Mouse (Mus musculus) frontal cortex, adult (tissue): ENCODE data around the gene Pxylp1.

Experiments used
- ATAC-seq: cut with Nextera tagmentation; 2 replicates; pipeline ENCODE4 v1.9.2; 2017; ENCODE audit warnings: mild to moderate bottlenecking, moderate library complexity, mixed read lengths; ENCODE audit not compliant: low TSS enrichment

Pxylp1 gene

DNA sequence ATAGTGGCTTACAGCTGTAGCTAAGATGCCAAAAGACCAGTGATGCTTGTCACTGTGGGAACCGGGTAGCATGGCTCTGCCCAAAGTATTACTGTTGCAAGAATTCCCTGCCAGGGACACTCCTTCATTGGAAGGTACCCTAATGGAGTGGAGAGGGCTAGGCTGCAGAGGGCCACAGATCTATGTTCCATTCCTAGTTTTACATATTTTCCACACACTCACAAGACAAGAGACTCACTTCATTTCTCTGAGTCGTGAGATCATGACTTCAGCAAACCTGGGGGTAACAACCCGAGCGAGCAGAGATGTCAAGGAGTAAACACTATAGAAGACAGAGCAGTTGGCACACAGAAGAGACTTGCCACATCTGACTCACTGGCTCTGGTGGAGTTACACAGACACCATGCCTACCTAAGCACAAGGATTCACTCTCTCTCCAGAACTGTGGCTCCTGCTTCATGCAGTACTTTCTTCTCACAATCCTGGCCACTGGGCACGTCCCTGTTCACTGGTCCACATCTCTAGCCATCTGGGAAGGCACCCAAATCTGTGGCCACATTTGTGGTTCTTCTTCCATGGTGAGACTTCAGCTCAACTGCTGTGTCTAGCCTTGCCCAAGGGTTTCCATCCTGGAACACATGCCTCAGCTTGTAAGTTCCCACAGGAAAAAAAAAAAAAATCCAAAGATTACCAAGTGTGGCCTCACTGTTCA is 31.9 kb downstream of the Pxylp1 start:
- ATAC-seq = 0 out of 2 replicates have a peak, but pooled peaks have one; percentile 32

DNA sequence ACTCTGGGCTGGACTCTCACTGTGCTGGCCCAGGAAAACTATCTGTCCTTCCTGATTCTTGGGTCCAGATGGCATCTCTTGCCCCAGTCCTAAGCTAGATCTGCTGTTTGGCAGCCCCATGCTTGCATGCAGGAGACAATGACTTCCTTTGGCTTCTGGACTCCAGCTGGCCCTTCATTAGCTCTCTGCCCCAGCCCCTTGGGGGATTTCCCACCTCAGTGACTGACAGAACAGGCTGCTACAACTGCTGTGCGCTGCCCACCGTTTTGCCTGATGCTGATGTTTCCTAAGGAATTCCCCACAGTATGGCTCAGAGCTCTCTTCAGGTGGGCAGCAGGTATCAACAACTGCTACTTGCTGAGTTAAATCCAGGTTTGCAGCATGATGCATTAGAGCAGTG is 33.4 kb downstream of the Pxylp1 start:
- ATAC-seq = no peak

DNA sequence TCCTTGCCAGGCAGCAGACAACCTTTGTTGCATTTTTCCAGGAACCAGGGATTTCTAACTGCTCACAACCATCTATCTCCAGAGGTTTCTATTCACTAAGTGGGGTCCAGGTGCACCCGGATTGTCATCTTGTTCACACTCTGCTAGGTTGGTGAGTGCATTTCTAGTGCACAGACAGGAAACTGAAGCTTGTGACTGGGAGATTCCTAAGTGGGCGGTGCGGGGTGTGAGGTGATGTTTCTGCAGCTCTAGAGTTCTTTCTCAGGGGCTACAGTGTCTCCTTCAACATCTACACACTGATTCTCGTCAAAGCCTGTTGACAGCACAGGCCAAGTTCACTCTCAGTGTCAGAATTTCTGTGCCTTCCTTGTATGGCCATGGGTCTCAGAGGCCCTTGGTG is 34.6 kb downstream of the Pxylp1 start:
- ATAC-seq = no peak

DNA sequence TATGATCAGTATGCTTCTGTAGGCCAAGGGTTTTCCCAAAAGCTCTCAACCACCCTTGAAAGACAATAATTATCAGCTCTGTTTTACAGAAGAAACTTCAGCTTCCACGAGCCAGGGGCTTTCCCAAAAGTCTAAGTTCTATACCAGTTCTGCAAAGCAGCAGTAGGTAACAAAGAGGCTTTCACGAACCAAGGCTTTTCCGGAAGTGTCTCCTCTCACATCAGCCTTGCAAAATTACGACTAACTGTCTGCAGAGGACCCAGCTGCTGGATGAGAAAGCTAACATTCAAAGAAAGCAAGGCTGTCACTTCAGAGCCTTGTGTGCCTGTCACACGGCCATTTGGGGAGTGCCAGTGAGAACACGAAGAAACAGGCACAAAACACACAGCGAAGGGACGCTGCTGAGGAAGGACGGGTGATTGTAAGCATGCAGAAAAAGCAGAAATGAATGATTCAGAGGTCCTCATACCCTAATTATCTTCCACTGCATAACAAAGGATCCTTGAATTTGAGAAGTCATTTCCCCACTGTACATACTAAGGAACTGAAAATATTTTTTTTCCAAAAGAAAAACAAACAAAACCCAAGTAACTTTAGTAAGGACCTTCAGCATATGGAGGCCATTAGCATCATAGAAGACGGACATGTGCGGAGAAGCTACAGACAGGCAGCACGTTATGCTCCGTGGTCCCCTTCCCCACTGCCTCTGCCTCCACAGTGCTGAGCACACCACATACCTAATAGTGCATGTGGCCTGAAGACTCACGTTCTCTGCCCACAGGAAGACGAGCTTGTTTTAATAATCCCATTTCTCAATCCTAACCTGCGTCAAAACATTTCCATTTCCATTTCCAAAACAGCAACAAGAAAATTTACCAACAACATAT is 38.9 kb downstream of the Pxylp1 start:
- no peak for ATAC-seq

DNA sequence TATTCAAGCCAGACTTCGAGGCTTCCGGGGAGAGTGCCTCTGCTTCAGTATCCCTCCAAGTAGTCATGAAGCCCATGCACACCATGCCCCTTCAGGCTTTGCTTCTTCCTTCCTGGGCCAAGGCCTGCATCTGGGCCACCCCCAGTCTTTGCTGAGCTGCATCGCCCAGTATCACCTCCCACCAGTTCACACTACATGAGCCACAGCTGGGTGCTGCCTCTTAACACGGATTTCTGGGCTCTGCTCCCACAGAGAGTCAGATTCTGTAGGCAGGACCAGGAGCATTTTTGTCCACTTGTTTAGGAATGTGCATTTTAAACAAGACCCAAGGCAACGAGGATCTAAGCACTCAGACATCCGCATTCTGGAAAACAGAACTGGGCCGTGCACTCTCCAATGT is 40.8 kb downstream of the Pxylp1 start:
- ATAC-seq = peak; percentile 90

DNA sequence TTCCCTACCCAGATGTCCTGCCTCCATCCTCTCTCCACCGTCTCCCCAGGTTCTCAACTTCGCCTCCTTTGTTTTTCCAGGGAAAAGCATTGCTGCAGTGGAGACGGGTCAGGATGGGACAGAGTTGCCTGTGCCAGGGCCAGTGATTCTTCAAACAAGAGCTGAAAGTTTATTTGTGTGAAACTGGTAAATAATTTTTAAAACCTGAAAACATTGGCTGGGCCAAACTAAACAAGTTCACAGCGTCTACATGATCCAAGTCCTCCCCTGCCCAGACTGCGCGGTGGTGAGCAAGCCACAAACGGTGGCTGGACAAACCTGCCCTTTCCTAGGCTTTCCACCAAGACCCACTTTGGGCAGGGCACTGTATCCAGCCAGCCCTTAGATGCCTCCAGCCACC is 41.4 kb downstream of the Pxylp1 start:
- no peak for ATAC-seq

DNA sequence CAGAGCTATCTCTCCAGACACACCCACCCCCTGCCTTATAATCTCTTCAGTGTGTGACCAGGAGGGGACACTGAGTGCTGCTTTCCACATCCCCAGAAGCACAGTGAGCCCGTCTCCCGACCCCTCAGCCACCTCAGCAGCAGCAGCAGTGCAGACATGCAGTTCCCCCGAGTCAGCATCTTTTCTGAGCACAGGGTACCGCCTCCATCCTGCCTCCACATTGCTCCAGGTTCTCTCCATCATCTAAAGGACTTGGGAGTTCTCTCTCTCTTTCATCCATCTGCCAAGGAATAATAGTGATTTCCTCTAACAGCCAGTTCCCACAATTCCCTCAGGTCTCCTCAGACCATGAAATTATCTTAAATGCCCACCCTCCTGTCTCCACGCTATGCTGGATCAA is 43.5 kb downstream of the Pxylp1 start:
- 0 out of 2 replicates have a peak, but pooled peaks have one; percentile 7 for ATAC-seq

DNA sequence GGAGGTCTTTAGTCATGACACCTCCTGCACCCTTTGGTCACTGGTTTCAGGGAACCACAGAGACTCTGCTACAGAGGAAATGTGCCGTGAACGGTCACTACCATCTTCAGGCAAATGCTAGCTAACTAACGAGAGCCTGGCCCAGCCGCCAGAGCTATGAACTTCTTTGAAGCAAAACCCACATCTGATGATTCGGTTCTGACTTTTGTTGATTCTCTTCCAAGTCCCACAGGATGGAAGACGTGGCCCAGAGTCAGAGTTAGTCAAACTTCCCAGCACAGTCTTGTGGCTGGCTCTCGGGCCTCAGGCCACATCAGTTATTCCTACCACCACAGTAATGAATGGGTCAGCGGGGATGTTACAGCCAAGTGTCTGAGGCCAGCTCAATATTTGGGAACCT is 46.1 kb downstream of the Pxylp1 start:
- ATAC-seq = no peak

DNA sequence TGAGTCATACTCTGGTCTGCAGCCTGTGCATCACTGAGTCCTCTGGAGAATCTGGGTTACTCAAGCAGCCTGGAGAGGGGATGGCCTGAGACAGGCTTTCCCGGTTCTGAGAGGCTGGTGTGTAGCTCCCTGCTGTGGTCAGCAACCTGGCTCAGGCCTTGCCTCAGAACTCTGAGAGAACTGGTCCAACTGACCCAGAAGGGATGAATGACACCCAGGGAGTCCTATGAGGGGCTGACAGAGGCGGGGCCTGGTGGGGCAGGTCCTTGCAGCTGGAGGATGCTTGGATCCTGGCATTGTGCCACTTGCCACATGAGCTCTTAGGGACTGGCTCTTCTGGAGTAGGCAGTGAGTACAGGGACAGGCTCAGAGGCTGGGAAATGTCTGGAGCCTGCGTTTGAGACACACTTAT is 47.7 kb downstream of the Pxylp1 start:
- ATAC-seq = peak; percentile 82

DNA sequence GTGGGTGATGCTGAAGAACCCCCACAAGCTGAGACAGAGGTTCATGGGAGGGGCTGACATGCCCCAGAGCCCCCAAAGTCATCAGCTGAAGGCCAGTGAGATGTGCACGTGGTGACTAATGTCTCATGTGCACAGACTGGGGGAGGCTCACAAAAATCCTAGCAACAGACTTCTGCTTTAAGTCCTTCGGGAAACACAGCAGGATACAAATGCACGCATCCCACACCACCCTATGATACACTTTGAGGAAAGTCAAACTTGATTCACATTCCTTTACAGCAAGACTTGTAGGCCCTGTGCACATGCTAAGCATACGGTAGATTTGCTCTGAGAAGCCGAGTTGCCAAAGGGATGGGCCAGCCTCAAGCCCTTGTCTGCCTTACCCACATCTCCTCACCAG is 53.1 kb downstream of the Pxylp1 start:
- peak; percentile 50 for ATAC-seq

DNA sequence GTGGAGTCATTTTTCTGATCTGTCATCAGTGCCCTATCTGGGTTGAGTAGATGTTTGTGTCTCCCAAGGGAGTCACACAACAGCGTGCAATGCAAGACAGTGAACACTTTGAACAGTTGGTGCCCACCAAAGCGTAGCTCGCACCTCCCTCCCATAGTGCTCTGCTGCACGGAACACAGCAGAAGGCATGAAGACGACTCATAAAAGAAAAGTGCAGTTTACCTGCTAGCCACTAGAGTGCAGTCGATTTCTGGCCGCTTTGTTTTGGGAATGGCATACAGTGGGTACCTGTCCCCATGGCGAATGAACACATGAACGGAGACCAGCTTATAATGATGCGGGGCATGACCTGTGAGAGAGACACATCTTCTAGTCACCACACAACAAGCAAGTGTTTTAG is 53.6 kb downstream of the Pxylp1 start:
- ATAC-seq = peak; percentile 81

DNA sequence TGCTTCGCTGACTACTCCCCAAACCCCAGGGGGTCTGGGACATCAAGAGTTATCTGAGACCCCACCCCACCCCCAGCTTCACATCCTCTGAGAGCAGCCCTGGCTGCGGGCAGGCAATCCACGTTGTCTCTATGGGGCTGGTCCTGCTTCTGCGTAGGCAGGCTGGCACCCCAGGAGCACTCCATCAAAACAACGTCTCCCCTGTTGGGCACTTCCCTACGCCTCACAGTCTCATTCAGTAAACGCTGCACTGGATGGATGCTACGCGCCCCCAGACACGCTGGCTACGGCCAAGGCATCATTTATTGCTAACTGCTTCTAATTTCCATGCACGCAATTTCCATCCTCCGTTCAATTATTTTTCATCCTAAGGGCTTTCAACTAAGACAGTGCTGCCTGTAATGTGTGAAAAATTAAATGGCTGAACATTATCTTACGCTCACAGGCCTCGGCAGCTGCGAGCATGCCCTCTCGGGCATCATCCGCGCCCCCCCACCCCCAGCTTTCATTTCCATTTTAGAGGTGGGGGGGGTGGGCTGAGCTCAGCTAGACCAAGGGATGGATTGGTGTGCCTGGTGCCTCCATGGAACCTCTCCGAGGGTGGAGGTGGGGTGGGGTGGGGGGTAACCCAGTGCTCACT is 54.6 kb downstream of the Pxylp1 start:
- no peak for ATAC-seq

DNA sequence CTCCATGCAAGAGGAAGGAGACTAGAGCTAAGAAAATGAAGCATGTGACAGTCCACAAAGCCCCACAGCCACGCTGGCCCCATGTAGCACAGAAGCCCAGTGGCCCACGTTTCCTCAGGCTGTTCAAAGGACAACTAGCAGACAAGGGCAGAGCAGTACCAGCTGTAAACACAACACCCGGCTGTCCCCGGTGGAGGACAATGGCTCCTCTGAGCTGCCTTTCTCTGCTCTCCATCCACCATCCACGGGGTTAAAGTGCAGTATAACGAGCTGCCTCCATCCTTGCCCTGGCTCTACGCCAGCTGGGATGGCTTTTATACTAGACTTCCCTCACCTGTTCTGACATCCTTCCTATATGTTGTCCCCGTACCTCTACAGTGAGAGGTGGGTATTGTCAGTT is 55.5 kb downstream of the Pxylp1 start:
- ATAC-seq = no peak

DNA sequence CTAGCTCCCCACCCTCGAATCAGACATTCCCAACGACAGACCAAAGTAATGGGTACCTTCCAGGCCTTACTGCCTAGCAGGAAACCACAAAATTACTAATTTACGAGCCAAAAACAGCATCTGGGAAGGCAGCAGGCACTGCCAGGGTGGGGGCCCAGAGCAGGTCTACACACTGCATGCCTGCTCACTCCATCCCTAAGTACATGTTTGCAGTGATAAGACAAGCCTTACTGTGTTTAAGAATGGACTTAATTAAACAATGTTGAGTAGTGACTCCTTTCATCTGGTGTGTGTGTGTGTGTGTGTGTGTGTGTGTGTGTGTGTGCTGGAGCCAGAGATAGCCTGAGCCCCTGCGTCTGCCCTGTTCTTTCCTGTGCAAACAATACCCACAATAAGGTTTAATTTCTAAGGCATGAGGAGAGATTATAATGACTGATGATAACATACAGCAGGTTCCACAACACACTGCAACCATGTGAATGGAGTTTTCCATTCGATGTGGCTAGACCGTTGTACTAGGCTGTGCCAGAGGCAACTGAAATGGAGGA is 57.0 kb downstream of the Pxylp1 start:
- no peak for ATAC-seq

DNA sequence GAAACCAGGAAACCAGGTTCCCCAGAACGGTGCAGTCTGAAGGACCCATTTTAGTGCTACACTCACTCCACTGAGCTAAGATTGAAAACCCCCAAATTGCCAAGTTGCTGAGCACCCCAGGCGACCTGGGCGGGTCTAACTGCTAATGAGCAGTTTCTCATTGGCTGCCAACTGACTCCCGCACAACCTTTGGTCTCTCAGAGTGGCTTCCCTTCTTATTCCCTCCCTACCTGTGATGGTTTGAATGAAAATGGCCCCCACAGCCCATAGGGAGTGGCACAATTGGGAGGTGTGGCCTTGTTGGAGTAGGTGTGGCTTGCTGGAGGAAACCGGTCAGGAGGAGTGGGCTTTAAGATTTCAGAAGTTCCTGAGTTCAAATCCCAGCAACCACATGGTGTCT is 58.9 kb downstream of the Pxylp1 start:
- no peak for ATAC-seq

DNA sequence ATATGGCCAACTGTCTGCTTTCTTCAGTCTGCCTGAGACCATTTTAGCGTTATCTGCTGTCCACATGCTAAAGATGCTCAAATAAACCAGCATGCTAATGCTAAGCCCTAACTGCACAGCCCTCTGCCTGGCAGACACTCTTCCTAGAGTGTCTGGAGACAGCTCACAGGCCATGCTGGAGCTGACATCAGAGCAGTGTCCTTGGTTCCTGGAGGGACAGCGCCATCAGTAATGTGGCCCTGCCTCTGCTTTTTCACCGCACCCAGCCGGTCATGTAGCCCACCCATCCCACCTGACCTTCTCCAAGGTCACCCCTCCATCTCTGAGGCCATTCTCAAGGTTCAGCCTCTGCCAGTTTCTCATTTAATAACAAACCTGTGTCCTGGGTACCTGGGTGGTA is 60.0 kb downstream of the Pxylp1 start:
- no peak for ATAC-seq

DNA sequence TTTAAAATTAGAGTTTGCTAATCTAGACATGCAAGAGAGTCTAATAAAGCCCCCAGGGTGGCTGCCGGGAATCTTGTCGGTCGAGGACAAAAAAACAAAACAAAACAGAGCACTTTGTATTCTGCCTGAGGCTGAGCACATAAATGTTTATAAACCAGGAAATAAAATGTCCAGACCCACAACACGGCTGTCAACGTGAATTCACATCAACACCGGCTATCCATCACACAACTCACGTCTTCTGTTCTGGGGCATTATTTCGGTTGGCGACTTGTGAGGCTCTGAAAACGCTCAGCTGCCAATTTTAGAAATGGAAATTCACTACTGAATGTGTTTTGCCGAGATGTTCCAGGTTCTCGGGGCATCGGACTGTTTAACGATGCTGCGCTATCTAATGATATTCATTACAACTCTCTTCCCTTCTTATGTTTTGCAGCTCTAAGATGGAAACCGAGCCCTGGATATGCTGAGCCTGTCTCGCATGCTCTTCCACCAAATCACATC is 61.6 kb downstream of the Pxylp1 start:
- no peak for ATAC-seq

DNA sequence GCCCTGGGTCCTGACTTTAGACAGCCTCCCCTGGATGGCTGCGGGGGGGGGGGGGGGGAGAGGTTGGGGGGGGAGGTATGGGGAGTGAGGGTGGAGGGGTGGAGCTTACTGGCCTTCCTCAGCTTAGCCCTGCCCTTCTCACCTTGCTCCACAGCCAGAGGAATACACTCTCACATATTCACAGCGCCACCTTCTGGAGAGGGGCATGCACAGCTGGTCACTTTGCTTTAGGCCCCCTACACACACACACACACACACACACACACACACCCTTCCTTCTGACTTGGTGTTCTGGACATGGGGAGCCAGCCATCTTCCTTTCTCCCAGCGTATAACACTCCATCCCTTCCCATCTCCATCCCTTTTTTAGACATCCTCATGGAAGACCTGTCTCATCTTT is 62.8 kb downstream of the Pxylp1 start:
- no peak for ATAC-seq

DNA sequence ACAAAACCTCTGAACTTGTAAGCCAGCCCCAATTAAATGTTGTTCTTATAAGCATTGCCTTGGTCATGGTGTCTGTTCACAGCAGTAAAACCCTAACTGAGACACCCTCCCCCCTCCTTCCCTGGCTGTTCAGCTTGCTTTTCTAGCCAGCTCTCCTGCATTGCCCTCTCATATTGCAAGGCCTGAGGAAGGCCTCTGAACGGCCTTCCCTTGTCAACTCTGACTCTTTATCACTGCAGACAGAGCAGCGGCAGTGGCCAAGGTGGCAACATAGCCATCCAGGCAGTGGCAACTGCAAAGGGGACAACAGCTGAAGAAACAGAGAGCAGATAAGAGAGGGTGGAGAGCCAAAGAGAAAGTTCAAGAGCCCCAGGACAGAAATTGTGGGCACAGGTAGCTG is 64.4 kb downstream of the Pxylp1 start:
- ATAC-seq = no peak

DNA sequence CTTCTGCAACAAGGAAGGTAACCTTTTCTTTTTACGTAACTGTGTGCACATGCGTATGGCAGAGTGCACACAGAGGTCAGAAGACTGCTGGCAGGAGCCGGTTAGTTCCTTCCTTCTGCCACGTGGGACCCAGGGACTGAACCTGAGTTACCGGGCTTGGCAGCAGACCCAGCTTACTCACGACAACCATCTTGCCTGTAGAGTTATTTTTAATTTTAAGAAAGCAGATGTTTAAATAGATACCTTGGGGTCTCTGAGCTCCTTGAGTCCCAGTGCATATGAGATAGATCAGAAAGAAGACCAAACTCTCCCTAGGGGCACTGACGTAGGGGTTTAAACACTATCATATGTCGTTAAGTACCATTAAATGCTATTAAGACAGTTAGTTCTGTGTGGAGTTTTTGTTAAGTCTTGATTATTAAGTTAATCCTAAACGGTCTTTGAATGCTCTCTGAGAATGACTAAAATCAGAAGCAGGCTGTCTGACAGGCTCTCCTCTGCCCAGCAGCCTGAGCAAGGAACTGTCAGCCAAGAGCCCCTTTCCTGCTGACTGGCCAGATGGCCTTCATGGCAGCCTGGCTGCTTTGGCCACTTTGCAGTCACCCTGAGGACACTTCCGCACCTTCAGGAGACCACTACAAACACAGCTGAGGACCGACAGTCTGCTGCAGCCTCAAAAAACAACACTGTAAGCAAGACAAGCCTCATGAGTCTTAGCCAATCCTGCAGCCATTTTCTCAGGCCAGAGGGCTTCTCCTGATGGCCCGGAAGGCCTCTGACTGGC is 65.3 kb downstream of the Pxylp1 start:
- ATAC-seq = no peak

DNA sequence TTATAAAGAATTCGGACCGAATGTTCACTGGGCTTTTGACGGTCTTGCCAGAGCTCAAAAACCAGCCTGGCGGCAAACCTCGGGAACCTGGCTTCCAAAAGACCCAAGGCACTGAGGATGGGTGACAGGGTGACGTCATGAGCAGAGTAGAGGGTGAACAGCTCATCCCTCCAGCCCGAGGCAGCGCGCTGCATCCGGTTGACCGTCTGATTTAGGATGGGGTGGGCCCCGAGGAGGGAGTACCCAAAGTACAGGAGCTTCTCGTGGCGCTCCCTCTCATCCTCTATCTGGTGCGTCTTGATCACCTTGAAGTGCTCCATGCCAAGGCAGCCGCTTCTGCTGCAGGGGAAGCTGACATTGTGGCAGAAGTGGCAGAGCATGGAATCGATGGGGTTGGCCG is 67.6 kb downstream of the Pxylp1 start:
- ATAC-seq = no peak
